Mouse (Mus musculus): Measurements from ENCODE around the gene Atg4a-ps.
A peak's percentile ranks its signal among the peaks of the same experiment; 100 is the strongest.

Gene Atg4a-ps

DNA sequence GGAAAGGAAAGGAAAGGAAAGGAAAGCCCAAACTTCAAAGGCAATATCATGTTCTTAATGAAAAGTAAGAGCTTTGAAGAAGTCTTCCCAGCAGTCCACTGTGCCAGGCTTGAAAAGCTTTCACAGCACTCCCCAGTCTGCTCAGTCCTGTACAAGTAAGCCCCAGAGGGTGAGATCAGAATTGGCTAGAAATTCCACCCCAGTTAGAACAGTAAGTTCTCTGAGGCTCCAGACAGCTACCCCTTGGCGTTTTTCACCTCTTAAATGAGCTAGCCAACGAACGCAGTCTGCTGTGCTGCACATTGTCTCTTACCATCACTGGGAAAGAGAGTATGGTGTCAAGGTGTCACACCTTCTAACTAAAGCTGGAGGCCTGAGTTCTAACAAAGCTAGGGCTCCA, 18.2 kb downstream of the Atg4a-ps start:
- DNase-seq (ENCODE audit: low read depth, low spot score) = no peak

DNA sequence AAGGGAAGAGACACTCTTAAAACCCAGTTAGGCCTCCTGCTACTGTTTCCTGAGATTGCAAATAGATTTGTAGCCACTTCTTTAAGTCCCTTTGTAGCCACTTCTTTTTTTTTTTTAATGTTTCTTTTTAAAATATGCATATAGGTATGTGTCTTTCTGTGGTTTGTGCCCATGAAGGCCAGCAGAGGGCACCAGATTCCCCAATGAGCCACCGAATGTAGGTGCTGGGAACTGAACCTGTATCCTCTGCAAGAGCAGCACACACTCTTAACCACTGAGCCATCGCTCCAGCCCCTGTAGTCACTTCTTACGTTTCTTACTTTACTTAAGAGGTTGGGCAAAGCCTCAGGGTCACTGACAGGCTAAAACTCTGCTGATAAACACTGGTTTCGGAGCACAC, 19.4 kb downstream of the Atg4a-ps start:
- no peak for DNase-seq (ENCODE audit: low read depth, low spot score)

DNA sequence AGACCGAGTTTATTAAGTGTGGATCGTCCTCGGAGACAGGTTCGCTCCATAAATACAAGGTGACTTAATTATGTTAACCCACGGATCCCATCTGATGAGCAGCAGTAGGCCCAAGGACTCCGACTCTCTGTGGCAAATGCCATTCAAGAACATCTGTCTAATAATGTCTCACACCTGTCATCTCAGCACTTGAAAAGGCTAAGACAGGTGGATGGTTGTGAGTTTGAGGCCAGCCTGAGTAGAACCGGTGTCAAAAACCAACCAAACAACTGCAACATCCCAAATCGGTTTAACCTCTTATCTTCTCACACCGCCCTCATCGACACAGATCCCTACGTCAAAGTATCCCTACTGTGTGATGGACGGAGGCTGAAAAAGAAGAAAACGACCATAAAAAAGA, 20.7 kb downstream of the Atg4a-ps start:
- DNase-seq (ENCODE audit: low read depth, low spot score) = no peak

DNA sequence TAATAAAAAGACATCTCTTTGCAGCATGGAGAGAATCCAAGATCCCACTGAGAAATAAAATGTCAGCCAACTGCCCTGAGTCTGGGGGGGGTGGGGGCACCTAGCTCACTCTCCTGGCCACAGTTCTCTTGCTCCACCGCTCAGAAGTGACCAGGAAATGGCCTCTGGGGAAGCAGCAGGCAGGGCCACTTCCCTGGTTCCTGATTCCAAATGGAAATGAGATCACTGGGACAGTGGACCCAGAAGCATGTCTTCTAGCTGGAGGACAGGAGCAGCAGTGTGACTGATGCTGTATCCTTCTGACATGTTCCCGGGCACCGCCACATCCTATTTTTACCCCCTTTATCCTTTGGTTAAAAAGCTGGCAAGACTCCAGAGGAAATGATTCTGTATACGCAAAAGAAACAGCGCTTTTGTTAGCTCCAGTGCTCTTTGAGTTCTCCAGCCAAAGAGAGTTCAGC, 21.2 kb downstream of the Atg4a-ps start:
- DNase-seq (ENCODE audit: low read depth, low spot score) = peak; percentile 86

DNA sequence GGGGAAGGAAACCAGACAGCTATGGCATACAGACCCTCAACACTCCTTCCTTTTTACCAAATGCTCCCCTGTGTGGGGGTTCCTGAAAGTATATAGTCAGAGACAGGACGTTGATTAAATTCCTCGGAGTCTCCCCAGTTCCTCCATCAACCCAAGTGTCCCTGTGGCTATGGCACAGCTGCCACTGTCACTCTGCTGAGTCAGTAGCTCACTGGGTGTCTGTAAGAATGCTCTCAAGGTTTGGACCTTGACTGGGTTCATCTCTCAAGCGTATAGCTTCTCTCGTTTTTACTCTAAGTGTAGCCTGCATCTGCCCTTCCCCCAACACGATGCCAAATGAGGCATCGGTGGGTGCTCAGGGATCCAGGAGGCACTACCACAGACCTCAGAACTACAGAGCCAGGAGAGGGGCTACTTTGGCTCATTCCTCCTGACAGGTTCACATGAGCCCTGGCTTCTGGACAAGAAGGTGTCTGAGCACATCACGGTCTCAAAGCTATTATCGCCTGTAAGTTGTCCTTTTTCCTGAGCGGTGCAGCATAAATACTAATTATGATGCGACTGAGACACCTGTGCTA, 21.9 kb downstream of the Atg4a-ps start:
- peak; percentile 47 for DNase-seq (ENCODE audit: low read depth, low spot score)

DNA sequence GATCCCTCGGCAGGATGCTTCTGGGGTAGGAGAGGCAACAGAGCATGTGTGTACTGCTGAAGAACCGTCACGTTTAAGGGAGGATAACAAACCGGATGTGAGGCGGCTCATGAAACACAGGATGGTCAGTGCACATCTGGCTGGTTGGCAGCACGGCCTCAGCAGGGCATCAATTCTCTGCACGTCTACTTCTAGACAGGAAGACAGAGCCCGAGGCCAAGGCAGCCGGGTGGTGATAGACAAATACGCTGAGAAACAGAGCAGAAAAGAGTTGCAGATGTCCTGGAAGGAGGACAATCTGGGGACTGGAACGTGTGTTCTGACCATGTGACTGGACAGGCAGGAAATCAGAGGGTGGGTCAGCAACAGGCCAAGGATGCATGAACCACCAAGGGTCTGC, 25.8 kb downstream of the Atg4a-ps start:
- DNase-seq (ENCODE audit: low read depth, low spot score) = no peak

DNA sequence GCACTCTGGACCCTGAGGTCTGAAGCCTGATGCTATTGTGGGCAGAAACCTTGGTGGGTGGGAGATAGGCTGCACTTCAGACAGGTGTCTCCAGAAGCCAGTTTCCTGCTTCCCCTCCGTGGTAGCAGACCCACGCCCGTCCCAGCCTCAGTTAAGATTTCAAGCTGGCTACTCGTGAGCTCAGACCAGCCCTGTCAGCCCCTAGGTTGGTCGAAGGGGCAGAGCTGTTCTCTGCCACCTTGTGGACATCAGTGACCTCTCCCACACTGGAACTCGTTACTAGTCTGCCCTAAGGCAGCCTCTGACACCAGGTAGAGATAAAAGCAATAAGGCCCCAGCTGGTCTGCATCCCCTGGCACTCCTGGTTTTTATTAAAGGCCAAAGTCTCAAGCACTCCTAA, 28.9 kb downstream of the Atg4a-ps start:
- DNase-seq (ENCODE audit: low read depth, low spot score) = no peak

DNA sequence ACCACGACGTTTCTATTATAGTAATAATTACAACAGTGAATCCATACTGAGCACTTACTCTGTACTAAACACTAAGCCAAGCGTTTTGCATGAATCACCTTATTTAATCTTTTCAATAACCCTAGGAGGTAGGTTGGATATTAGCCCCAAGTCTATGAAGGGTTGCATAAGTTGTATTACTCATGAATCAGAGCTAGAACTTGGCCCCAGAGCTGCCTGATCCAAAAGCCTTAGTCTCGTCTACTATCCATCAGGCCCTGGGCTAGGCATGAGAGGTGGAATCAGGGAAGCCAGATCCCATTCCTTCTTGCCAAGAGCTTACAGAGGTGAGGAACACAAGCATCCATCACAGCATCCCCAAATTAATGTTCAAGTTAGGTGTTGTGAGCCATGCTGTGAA, 30.2 kb downstream of the Atg4a-ps start:
- DNase-seq (ENCODE audit: low read depth, low spot score) = no peak

DNA sequence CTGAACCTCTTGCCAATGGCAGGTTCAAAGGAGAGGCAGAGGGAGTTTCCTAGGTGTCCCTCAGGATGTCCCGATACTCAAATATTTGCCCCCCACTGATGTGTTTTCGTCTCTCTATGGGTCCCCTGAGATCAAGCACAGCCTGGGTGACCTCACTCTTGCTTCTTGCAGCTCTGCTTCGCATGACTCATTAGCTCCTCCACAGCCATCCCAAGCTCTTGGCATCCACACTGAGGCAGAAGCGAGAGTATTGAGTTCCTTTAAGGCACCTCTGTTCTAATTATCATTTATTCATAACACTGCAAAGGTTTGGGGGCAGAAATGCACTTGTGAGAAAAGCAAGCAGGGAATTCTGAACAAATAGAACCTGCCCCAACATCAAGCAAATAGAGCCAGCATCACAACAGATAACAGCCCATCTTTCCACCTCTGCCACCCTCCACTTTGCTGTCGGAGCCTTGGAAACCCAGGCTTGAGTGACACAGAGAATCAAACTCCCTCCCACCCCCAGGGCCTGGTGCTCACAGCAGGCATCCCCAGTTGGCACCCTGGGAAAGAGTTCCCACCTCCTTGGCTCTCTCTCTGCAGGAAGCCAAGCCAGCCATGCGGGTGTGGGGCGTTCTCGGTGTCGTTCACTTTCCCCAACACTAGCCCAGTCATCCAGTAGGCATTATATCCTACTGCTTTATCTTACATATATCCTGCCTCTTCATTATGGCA, 33.1 kb downstream of the Atg4a-ps start:
- peak; percentile 88 for DNase-seq (ENCODE audit: low read depth, low spot score)

DNA sequence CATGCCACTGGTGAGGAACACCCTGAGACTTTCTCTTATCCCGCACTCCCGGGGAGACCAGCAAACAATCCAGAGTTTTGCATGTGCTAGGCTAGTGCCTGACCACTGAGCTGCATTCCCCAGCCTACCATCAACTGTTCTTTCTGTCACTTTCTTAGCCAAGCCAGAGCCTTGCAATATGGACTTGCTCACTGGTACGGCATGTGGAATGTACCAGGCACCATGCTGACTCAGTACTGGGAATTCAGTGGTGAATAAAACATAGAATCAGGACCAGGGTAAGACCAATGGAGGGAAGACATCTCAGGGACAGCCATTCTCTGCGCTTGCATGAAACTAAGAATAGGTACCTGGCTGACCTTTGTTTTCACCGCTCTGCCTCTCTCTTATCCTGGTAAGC, 35.6 kb downstream of the Atg4a-ps start:
- DNase-seq (ENCODE audit: low read depth, low spot score) = no peak

DNA sequence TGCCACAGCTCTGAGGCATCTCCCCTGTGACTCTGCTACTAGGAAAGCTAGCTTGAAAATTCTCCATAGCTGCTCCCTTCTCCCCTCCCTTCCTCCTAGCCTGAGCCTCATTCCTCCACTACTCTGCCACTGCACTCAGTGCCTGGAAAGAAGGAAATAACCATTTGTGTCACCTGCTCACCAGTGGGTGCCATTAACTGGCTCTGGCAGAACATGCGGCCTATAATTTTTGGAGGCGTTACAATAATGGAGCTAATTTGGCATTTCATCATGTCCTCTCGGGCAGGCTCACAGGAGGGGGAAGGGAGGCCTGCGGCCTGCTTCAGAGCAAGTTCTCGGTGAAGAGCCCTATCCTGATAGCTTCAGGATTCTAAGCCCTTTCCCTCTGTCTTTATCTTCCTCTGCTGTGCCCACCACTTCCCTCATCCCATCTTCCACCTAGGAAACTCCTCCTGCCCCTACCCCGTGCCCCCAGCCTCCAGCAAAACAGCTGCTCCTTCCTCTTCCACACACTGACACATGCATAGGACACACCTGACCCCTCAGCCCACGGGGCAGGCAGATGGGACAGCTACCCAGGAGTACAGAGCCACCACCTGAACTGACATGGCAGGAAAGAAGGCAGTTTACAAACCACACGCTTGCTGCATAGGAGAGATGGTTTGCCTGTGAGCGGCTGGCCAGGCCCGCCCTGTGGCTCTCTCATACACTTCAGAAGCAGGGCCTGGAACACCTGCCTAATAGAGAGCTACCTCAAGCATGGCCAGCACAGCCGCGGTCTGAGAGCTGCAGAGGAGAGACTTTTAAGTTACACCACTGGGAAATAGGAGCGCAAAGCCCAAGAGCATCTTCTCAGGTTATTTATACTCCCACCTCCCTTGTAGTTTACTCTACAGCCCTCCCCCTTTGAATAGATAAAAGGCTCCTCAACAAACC, 38.9 kb downstream of the Atg4a-ps start:
- peak; percentile 90 for DNase-seq (ENCODE audit: low read depth, low spot score)

DNA sequence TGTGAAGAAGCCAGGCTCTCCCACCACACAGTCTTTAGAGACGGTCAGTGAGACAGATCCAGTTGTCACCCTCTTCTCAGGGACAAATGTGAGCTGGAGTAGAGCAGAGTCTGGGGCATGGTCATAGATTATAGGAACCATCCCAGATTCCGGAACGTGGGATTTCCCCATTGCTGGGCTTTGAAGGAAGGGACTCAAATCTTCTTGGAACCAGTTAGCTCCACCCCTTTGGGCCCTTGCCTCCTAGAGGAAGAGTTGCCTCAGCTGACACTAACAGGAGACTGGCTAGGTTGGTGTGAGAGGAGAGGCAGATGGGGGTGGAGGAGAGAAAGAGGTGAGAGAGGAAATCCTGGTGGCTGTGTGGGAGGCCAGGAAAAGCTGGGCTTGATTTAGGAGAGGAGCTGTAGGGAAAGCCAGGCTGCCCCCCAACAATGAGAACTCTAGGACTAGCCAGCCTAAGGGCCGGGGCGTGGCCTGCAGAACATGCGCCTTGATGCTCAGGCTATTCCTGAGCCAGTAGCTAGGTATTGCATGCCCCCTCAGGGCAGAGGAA, 39.7 kb downstream of the Atg4a-ps start:
- DNase-seq (ENCODE audit: low read depth, low spot score) = peak; percentile 51

DNA sequence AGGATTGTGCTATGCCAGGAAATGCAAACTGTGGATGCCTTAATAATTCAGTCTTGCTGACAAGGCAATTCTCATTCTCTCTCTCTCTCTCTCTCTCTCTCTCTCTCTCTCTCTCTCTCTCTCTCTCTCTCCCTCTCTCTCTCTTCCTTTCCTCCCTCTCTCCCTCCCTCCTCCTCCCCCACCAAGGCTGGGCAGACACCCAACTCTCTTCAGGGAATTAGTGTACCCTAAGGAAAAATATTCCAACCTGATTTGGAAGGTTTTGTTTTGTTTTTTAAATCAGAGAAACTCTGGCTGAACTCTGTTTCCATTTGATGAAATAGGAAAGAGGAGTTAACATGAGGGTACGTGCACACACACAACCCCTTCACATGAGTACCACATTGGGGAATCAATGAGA, 44.3 kb downstream of the Atg4a-ps start:
- DNase-seq (ENCODE audit: low read depth, low spot score) = peak; percentile 30

DNA sequence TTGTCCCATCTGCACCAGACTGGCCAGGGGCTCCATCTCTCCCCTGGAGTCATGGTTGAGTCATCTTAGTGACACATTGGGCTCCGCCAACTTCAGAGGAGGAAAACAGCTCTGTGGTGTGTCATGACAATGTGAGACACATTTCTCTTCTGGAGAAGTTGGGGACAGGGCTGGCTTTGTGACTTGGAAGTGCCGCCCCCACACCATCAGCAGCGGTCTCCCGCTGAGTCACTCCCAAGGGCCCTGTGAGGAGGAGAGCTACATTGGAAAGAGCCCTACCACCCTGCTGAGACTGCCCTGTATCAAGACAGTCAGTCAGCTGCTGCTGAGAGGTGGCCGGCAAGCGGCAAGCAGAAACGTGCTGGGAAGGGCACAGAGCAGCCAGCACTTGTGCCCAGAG, 44.9 kb downstream of the Atg4a-ps start:
- peak; percentile 92 for DNase-seq (ENCODE audit: low read depth, low spot score)

DNA sequence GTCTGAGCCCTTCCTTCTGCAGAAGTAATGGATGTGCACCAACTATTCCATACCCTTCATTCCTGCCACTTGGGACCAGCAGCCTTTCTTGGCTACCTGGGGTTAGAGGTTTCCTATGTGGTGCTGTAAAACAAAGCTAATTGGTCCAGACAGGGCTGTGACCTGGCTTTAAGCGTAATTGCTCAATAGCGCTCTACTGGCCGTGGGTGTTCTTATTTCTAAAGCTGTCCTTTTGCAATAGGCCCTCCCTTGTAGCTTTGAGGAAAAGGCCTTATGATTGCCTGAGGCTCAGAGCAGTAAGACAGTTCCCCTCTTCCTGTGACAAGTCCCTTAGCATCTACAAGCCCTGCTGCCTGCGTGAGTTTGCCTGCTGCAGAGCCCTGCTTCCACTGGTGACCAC, 48.3 kb downstream of the Atg4a-ps start:
- DNase-seq (ENCODE audit: low read depth, low spot score) = no peak

DNA sequence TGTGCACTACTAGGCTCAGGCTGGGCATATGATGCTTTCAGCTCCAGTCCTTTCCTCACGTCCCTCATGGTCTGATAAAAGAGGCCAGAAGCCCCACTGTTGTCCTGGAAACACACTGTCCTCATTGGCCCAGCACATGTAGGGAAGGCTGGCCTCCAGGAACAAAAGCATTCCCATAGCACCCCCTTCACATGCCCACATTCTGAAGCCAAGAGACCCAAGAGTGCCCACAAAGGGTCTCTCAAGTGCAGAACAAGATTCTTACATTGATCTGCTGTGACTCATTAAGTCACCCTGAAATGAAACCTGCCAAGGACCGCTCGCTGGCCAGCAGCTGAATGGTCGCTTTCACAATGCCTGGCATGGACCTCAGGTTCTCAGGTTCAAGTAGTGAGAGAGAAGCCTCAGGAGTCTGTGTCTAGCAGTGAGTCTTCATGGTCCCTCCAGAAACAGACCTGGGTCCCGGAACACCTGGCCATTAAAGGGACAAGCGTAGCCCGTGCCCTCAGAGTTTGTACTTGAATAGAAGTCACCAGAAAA, 50.5 kb downstream of the Atg4a-ps start:
- no peak for DNase-seq (ENCODE audit: low read depth, low spot score)
